Mouse (Mus musculus) left cerebral cortex, adult 8-10 months (tissue): ENCODE results near the gene Gm49369. TPM values are rescaled to one million over a fixed set of nuclear protein-coding genes. Genes with fewer than 3 reads are reported as not detected.
"Not testable (repeated sequence)": the region's sequence is repeated elsewhere in the genome, so short reads cannot be mapped to it uniquely, and the experiment has no call there.

Experiments
- DNase-seq, 2 experiments: peaks; one replicate each; pipeline ENCODE4 v3.0.0; 2022; ENCODE audit warnings: low spot score in 2 of 2
- total RNA-seq, 4 experiments: library from RNA; stranded (reverse); gene quantifications; 2 replicates each; pipeline ENCODE4 v1.2.4; 2022

Gene Gm49369
- 10 to 100 TPM in 2 of 4 experiments, 1 to 10 TPM in 1, not detected in 1; 2.2 to 24.0 (median 19.7) TPM for total RNA-seq

DNA sequence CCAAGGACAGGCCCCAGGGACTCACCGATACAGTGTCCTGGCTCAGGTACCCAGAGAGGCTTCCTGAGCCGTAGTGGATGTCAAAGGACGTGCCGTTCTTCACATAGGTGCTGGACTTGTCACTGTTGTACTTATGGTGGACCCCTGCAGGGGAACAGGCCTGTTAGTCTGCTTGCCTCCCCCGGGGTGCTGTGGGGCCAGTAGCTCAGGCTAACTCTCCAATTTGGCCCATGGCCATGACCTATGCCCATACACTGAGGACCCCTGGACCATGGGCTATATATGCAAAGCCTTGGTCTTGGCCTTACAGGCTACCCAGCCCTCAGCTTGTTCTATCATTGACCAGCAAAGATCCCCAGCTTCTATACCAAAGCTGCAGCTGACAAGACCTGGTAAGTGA lies at the start of gene Gm49369:
TSS of gene Gm49369 (minus strand) at position 101 of the 400 bp plus-strand sequence.
- DNase-seq: no peak

DNA sequence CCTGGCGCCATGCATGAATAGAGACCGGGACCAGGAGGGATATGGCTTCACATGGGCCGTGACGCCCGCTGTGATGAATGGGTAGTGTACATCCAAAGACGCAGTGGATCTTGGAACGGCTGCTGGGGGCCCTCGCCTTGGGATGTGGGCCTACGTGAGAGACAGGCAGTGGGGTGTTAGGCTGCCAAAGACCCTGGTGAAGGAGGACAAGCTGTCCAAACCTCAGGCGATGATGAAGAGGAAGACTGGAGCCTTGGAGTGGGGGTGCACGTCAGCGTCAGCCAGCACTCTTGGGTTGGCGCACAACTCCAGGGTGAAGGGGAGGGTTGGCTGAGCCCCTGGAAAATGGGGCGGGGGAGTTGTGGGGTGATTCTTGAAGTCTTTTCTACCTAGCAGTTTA lies 48.6 kb upstream of the Gm49369 start:
- DNase-seq: no peak

DNA sequence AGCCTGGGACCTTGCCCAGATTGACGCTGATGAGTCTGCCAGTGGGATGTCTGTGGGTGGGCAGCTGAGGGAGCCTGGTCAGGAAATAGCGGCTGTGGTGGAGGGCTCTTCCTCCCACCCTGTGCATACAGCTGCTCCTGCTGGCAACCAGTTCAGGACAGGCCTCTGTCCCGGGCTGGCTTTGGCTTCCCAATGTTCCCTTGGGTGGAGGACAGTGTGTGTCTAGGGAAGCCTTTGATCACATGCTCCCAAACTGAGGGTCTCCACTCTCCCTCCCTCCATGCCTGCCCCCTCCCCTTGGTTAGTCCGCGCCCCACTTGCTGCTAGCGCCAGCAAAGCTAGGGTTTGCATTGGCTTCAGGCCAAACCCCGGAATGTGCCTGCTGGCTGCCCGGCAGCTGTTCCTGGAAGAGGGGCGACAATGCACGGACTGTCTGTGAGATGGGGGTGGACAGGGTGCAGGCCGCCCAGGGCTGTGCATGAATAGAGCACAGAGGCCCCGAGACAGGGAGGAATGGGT lies 47.8 kb upstream of the Gm49369 start:
- no peak for DNase-seq

GRCm38 (mm10) chr7:142428213-142428612 lies 45.7 kb upstream of the Gm49369 start:
- DNase-seq: no peak

DNA sequence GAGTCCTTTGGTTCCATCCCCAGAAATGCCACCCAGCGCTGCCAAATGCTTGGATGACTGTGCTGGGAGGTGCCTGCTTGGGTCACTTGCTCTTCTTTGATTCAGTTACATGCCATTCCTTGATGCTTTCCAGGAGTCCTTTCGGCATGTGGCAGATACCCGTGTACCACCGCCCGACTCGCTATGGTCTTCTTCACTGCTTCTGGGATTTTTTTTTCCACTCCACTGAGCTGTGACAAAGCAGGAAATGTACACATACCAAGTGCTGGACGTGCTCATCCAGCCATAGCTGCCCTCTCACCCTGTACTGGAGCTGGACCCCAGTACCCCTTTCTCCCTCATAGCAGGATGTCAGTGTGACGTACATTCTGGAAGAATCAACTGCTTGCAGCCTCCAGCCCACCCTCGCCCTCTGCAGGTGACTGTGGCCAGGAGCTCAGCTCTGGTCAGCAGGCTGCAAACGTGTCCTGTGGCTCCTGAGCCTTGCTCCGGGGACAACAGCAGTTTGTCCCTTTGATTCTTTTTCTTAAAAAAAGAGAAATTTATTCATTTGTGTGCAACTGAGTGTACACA lies 43.3 kb upstream of the Gm49369 start:
- no peak for DNase-seq

- DNase-seq: no peak
Observed at GRCm38 (mm10) chr7:142421826-142422225, 39.4 kb upstream of the Gm49369 start.

DNA sequence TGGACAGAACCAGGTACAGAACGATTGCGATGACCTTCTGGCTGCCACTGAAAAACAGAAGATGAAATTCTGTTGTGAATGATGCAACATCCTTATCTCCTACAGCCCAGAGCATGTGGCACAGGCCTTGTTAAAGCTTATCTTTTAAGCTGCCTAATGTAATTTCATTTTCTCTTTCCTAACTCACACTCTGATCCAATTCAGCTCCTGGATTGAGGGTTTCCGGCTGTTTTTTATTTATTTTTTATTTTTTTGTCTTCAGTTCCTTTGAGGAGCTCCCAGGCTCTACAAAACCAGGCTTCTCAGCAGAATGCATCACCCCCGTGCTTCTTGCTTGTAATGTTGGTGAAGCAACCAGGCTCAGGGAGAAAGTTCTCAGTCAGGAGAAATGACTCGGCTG lies 37.4 kb upstream of the Gm49369 start:
- no peak for DNase-seq

DNA sequence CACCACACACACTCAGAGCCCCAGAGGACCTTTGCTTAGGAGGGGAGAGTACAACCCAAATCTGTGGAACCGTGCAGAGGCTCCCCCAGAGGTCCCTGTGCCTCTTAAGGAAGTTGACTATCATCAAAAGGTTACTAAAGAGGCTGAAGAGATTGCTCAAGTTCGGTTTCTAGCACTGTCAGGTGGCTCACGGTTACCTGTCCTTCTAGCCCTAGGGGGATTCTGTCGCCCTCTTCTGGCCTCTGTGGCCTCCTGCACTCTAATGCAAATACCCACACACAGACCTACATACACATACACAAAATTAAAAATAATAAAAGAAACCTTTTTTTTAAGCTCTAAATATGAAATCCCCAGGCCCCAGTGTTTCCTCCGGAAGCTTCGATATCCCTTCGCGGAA lies 36.2 kb upstream of the Gm49369 start:
- no peak for DNase-seq

DNA sequence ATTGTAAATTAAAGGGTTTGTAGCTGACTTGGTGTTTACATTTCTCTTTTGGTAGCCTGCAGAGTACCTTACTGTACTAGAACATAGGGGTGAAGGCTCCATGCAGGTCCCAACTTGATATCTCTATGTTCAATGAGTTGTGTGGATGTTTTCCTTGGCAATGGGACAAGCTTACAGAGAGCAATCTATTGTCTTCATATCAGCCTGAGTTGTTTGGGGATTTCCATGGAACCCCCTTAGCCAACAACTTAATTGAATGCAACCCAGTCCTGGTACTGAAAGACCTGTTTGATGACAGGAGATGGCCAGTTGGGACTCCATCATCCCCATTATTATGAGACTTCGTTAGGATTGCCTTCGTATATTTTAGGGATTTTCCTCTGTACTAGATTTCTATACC lies 35.6 kb upstream of the Gm49369 start:
- no peak for DNase-seq

- no peak for DNase-seq
Observed at GRCm38 (mm10) chr7:142416225-142416624, 33.8 kb upstream of the Gm49369 start.

- DNase-seq: no peak
Observed at GRCm38 (mm10) chr7:142415314-142415713, 32.8 kb upstream of the Gm49369 start.

- DNase-seq: no peak
Observed at GRCm38 (mm10) chr7:142413285-142413684, 30.8 kb upstream of the Gm49369 start.

DNA sequence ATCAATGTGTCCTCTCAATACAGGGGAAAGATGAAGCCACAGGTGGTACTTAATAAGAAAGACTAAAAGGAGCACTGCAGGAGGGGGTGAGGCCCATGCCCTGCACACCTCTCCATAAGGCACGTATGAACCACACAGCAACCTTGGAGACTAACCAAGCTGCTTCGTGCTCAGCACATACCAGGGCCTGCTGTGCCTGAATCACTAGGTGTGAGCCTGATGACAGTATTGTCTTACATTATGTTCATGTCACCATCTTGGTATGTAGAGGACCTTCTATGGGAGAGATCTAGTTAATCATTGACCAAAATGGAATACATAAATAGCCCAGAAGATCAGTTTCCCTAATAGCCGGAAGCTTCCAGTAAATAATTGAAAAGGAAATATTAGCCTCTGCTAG lies 27.1 kb upstream of the Gm49369 start:
- DNase-seq: no peak

DNA sequence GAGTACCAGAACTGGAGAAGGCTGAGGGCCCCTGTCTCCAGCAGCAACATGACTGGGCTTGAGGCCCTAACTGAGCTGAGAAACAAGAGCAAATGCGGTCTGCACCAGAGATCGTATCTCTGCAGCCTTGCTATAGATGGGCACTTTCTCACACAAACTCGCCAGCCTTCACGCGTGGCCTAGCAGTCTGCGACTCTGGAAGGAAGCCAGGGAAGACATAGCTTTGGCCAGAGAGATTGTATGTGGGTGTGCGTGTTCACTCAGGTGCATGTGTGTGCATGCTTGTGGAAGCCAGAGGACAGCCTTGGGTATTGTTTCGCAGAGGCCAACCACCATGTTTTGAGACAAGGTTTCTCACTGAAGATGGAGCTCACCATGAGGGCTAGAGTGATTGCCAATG lies 26.2 kb upstream of the Gm49369 start:
- no peak for DNase-seq

- no peak for DNase-seq
Observed at GRCm38 (mm10) chr7:142407935-142408334, 25.5 kb upstream of the Gm49369 start.

DNA sequence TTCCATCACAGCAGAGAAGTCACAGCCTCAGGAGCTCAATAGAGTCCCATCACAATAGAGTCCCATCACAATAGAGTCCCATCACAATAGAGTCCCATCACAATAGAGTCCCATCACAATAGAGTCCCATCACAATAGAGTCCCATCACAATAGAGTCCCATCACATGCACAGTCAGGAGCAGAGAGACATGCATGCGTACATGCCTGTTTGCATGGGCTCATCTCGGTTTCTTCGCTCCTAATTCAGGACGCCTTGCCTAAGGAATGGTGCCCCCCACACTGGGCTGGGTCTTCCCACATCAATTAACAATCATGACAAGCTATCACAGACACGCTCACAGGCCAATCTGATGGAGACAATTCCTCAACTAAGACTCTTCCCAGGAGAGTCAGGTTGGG lies 22.7 kb upstream of the Gm49369 start:
- DNase-seq: not testable (repeated sequence)

DNA sequence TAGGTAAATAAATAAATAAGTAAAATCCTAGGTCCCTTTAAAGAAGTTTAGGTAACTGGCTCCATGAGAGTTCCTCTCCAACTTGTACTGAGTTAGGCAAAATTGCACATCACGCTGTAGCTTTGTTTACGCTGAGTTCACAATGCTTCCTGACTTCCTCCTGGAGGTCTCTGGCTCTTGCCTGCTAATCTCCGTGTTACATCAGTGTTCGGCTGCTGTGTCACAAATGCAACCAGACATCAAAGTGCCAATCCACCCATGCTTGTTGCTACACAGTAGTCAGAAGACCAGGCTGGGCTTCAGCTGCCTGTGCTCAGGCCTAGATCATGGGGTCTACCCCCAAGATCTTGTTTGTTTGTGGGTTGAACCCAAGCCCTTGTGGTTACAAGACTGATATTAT lies 21.1 kb upstream of the Gm49369 start:
- no peak for DNase-seq

DNA sequence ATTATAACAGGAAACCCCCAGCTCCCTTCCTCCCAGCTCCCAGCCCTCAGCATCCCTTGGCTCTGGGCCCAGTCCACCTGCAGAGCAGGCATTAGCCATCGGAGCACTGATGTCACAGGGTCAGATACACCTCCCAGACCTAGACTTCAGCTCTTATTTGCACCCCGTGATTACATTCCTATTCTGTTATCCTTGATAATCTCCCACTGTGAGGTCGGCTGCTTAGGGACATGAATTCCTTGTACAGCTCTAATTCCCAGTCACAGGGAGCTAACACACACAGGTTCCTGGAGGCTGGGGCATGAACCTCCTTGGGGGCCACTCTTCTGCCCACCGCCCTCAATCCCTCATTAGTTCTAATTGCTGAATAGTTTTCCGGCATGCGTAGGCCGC lies 18.3 kb upstream of the Gm49369 start:
- DNase-seq: no peak

DNA sequence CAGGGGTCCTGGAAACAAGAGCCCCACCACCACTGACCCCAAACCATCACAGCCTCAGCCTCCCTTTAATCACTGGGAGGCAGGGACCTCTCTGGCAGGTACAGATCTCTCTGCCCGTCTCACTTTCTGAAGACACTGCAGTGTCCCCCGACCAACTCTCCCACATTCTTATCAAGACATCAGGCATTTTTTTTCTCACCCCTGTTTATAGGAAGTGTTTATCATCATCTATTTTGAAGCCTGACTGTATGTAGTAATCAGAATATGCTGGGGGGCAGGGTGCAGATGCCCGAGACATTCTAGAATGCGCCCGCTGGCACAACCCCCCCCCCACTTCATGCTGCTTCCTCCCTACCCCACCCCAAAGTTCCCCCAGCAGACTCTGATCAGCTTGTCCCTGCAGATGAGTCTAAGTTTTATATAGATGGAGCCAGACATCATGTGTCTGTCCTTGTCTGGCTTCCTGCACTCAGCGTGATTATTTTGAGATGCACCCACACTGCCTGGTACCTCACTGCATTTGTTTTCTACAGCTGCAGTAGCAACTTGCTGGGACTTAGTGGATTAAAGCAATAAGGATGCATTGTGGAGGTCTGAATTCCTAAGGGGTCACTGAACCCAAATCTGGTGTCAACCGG lies 17.8 kb upstream of the Gm49369 start:
- no peak for DNase-seq

- no peak for DNase-seq
Observed at GRCm38 (mm10) chr7:142399250-142399649, 16.8 kb upstream of the Gm49369 start.

DNA sequence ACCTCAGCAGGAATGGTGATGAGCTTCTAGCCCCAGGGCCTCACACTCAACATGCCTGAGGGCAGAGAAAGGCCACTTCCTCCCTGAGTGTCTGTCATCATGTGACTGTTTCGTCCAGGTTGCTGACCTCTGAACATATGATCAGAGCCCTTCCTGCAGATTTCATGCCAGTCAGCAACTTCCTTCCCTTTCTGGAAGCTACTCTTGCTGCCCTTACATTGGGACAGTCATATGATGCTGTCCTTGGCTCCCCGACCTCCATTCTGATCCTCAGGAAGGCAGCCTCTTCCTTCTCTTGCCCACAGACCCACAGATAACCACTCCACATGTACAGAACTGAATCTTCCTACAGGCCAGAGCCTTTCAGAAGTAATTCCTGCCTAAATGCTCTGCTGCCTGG lies 15.6 kb upstream of the Gm49369 start:
- no peak for DNase-seq

- no peak for DNase-seq
Observed at GRCm38 (mm10) chr7:142396611-142397010, 14.1 kb upstream of the Gm49369 start.

GRCm38 (mm10) chr7:142395472-142395871 lies 13.0 kb upstream of the Gm49369 start:
- no peak for DNase-seq
